Mouse (Mus musculus) G1E (cell line): ENCODE results near the gene Zzz3.

ENCODE experiments used
- CTCF ChIP-seq: IDR thresholded peaks from 2 replicates; pipeline ENCODE4 v1.5.1; 2012; ENCODE audit warnings: low read depth, low read length, inconsistent platforms, mixed read lengths
- GATA1 ChIP-seq: IDR thresholded peaks from 2 replicates; pipeline ENCODE4 v1.6.1; 2012; ENCODE audit warnings: borderline replicate concordance, low read length, inconsistent platforms, mixed read lengths
- GATA2 ChIP-seq: IDR thresholded peaks from 2 replicates; pipeline ENCODE4 v1.6.1; 2012; ENCODE audit warnings: low read depth, low read length, inconsistent platforms, borderline replicate concordance
- POLR2AphosphoS5 ChIP-seq: IDR thresholded peaks from 2 replicates; pipeline ENCODE4 v1.6.1; 2012; ENCODE audit warnings: low read depth, low read length, inconsistent platforms; ENCODE audit not compliant: insufficient replicate concordance
- TAL1 ChIP-seq: conservative IDR thresholded peaks from 2 replicates; pipeline ENCODE4 v1.6.1; 2012; ENCODE audit warnings: low read depth, low read length, inconsistent platforms, mixed read lengths

DNA sequence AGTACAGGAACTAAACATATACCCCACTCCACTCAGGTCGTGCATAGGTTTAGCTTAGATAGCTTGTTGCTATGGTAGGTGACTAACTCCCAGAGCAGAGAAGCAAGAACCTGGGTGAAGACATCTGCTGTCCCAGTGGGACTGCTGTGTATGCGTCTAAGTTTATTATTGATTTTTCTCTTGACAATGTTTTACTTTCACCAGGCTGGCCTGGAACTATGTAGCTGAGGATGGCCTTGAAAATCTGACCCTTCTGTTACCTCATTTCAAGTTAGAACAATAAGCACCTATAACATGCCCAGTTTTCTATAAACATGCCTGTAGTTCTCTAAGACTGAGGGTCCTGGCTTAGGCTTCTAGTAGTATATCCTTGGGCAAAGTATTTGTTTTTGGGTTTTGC lies 31.1 kb upstream of the Zzz3 start:
- TF ChIP-seq CTCF: no peak
- TF ChIP-seq TAL1: no peak
- TF ChIP-seq GATA1: no peak
- TF ChIP-seq GATA2: no peak
- TF ChIP-seq POLR2AphosphoS5: no peak
